Mouse (Mus musculus): ENCODE measurements around the gene Ssbp3.

Gene Ssbp3

DNA sequence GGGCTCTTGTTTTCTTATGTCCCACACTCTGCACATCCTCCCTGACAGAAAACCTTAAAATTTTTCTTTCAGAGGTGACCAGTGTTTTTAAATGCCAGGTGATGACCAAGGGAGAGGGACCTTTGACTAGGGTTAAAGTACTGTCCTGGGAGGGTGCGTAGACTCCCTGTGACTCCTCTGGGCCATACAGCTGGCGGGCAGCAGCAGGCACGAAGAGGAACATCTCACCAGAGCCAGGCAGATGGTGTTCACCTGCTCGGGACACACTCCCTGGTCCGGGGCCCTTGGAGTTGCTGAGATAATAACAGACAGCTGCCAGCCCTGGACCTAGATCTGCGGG lies 78.4 kb downstream of the Ssbp3 start:
- no peak for DNase-seq

DNA sequence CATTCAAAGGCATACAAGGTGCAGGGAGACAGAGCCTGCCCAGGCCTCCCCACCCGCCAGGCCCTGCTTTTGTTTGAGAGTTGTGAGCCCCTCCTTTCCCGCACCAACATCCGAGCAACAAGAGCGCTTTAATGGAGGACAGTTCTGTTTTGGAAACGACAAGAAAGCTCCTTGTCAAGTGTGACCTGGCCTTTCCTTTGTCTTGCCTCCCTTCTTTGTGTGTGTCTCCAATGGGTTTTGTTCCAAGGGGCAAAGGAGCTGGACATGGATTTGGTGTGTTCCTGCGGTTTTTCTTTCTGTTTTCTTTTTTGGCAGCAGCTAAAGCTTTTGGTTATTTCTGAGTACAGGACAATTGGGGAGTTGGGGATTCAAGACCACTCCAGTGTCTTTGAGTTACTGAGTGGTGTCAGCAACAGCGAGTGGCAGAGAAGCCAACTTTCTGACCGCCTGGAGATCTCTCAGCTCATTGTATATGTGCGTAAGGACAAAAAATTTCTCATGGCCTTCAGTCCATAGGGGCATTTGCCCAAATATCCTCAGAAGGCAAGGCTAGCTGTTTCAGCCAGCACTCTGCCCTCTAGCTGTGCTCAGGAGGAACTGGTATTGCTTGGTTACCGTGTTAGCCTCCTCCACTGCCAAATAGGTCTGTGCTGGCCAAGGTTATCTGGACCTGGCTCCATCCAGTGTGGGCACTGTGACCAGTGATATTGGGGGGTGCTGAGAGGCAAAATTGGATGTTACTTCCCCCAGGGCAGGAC lies 78.9 kb downstream of the Ssbp3 start:
- DNase-seq, result no peak

DNA sequence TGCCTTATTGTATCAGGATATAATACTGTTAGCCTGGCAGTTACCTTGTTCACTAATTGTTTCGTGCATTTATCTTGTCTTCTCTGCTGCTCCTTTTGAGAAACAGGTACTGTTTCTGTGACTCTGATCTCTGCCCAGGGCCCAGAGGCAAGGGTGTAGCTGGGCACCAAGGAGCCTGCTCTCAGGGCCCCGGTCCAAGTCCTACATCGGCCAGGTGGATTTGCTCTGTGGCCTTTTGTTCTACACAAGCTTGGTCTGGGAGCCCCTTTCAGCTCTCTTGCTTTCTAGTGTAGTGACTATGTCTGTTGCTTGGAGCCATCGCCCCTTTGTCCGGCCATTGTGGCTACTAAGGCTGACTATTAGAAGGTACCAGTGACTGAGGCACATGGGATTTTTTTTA lies 82.6 kb downstream of the Ssbp3 start:
- DNase-seq, result no peak

DNA sequence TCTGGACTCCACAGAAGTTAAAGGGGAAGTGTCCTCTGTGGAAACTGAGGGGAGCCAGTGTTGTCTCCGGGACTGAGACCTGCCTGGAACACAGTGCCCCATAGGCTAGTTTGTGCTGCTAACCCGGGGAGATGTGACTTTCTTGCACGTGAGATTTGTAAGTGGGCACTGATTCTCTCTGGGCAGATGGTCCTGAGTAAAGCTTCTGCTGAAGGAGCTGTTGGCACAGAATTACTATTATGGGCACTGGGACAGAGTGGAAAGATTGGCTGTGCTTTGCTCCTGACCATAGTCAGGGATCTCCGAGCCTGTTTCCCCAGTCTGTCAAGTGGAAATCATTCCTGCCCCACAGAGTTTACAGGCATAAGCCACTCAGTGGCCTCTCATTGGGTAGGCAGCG lies 83.8 kb downstream of the Ssbp3 start:
- DNase-seq, result no peak

DNA sequence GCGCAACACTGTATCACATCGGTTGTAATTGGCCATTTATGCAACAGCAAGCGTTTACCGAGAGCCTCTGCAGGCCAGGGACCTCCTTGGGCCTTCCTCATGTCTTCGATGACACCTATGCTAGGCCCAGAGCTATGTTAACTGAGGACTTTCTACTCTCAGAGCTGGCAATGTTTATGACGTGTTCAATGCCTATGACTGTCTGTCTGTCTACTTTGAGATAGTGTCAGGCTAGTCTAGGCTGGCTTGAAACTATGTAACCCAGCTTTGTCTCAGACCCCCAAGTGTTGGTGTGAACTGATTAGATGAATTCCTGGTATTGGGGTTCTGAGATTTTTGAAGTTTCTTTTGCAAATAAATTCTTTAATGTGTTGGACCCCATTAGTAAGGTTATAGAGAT lies 84.6 kb downstream of the Ssbp3 start:
- DNase-seq, result no peak

DNA sequence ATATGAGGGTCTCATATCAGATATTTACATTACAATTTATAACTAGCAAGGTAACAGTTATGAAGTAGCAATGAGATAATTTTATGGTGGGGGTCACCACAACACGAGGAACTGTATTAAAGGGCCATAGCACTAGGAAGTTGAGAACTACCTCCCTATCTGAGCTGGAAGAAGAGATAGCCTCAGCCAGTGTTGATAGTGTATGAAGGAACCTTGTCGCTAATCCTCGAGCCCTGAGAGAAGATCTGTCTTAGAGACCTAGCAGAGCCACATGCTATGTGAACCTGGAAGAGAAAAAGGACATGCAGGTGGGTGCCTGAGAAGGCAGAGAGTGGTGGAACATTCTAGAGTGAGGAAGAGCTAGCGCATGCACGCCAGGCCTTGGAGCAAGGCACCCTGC lies 85.0 kb downstream of the Ssbp3 start:
- no peak for DNase-seq

DNA sequence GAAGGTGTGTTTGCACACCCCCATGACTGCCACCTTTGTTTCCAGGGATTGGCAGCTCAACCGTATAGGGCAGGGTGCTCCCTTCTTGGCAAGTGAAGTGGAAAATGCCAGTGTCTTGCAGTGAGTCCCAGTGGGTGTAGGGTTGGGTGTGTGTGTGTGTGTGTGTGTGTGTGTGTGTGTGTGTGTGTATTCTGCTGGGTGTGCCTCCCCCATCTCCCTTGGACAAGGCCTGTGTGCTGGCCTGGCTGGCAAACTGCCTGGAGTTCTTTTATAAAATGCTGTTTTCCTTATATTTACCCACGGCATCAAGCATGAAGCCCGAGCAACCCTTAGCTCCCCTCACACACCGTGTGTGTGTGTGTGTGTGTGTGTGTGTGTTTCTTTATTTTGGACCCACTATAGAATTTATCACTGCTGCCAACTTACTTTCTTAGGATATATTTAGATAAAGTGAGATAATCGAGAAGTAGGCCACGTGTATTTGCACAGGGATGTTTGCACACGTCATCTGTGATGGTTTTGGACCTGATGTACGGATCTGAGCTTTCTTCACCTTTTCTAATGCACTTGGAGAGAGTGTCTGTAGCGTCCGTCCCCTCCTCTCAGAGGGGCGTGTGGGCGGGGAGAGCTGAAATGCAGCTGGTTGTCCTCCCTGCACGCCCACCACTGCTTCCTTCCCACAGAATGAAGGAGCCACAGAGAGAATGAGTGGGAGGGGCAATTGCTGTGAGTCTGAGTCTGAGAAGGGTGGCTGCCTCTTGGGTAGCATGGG lies 86.0 kb downstream of the Ssbp3 start:
- peak; percentile 52 for DNase-seq

DNA sequence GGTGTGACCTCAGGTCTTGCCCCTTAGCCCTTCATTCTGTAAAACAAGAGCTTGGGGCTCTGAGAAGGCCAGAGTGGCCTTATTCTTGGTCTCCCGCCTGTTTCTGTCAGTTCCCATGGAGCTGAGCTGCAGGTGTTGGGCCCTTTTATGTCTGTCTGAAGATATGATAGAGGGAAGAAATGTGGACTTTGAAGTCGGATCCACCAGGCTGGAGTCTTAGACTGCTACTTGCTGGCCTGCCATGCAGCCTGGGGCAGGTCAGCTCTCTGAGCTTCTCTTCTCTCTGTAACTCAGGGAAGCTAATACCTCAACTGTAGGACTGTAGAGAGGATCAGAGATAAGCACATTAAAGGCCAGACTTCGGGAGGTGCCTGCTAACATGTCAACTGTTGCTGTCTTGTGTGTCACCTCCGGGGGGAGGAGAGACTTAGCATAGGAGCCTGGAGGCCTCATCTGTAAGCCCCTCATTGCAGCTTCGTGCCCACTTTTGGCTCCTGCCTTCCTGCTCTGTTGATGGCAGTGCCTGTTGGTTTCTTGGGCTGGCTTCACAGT lies 90.8 kb downstream of the Ssbp3 start:
- DNase-seq, result no peak

DNA sequence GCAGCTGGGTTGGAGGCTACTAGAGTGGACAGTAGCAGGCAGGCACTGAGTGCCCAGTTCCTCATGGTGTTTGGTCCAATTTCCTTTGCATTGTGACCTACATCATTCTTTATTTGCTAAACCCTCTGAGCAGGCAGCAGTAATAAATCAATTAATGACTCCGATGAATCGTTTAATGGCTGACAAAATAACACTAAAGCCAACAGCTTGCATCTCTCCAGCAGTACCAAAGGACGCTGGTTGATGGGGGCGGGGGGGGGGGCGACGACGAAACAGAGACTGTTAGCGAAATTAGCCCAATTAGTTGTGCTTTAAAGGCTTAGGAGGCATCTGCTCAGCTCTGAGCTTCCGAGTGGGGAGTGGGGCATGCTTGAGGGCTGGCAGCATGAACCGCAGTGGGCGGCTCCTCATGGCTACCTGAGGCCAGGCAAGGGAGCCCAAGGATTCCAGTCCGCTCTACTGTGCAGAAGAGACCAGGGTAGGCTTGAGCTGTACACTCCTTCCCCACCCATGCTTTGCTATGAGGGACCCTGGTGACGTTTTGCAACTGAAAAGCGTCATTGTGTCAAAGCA lies 91.5 kb downstream of the Ssbp3 start:
- DNase-seq, result no peak

DNA sequence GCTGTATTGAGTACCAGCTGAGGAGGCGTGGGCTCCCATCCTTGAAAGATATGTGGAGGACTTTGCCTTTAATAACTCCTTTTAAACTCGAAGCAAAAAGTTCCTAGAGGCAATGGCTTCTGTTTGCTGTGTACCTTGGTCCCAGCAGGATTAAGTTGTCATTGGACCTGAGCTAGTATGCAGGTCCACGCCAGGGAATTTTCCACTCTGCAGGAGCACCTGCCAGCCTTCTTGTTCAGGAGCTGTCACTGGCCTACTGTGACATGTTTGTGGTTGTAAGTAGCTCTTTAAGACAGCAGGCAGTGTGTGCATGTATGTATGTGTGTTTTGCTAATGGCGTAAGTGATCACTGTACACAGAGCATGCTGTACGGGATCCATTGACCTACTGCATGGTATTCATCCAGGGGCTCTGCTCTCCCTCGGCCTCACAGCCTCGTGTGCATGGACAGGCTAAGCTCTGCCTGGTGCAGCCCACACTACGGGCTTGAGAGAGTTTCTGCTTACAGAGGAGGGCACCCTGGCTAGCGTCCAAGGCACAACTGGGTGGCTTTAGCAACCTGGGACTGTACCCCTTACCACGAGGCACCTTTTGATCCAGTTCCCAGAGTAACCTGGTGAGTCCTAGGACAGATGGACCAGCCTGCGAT lies 92.1 kb downstream of the Ssbp3 start:
- DNase-seq, result no peak

DNA sequence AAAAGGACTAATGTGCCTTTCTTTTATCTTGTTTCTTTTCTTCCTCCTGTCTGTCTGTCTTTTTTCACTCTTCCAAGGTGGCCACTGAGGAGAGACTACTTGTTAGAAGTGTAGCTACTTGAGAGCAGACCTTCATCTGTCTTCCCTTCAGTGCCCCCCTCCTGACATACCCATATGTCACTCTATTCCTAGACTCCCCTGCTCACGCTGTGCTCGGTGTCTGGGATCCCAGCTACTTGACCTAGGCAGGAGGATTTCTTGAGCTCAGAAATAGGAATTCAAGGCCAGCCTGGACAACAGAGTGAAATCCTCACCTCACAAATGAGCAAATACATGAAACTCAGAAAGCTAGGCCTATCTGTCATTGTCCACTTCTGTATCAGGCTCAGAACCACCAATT lies 92.7 kb downstream of the Ssbp3 start:
- DNase-seq, result no peak

DNA sequence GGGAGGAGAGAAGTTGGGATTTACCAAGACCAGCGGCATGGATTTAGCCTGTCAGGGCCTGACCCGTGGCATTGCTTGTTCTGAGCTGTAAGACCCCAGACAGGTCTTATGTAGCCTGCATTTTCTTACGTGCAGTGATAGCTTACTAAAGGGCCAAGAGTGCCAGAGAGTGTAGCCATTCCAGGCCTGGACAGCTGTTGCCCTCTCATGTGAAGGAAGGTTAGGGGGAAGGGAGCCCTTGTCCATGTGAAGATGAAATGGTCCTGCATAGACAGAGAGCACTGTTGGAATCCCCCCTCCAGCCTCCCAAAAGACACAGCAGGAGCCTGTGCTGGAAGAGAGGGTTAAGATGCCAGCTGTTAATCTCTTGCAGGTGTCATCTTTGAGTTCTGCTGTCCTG lies 93.3 kb downstream of the Ssbp3 start:
- no peak for DNase-seq

DNA sequence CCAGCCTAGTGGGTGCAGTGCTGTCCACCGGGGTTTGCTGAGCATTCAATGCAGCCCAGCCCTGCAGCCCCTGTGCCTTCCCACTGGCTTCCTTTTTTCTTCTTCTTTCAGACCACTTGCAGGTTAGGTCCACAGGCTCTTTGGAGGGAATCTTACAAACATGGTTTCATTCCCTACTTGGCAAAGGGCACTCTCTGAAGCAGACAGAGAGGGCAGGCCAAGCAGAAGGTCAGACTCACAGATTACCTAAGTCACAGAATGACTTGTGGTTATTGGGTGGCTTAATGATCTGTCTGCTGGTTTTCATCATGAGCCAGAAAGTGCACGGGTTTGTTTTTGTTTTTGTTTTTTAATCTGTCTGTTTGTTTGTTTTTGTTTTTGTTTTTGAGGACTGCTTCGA lies 93.8 kb downstream of the Ssbp3 start:
- no peak for DNase-seq

DNA sequence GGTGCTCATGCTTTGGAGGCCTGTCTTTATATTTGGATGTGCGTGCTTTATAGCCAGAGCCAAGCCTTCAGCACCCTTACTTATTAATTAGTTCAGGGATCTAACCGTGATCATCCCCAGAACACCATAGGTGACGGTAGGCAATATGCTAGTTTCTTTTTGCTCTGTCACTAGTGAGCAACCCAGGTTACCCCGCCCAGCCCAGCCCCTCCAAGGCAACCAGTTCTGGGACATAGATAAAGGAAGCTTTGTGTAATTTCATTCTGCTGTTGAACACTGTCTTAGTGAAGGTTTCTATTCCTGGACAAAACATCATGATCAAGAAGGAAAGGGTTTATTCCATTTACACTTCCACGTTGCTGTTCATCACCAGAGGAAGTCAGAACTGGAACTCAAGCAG lies 94.7 kb downstream of the Ssbp3 start:
- no peak for DNase-seq

DNA sequence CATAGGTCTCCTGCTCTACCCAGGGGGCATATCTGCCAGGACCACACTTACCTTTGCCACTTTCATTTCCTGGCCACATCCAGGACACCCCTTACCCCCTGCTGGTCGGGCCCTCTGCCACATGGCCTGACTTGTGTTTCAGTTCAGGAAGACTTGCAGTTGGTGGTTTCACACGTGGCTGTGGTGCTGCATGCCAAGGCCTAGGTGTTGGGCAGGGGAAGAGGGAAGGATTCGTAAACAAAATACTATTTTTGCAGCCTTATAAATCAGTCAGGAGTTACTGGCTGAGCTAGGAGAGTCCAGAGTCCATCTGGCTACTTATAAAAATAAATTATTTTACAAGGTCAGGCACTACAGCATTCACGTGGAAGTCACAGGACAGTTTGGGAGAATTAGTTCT lies 95.7 kb downstream of the Ssbp3 start:
- DNase-seq, result no peak

DNA sequence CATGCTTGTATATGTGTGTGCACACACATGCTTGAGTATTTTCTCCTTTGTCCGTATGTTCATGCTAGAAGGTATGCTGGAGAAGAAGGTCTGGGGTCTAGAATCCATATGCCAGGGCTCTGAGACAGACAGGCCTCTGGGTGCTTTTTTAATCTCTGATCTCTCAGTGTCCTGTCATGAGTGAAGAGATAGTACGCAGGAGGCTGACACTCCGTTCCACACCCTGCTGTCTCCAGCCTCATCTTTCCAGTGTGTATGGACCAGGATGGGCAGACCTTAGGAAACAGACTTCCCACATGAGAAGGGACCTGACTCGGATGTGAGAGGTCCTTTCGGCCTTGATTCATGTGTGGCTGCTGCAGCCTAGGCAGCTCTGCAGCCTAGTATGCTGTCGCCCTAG lies 96.3 kb downstream of the Ssbp3 start:
- DNase-seq, result no peak

DNA sequence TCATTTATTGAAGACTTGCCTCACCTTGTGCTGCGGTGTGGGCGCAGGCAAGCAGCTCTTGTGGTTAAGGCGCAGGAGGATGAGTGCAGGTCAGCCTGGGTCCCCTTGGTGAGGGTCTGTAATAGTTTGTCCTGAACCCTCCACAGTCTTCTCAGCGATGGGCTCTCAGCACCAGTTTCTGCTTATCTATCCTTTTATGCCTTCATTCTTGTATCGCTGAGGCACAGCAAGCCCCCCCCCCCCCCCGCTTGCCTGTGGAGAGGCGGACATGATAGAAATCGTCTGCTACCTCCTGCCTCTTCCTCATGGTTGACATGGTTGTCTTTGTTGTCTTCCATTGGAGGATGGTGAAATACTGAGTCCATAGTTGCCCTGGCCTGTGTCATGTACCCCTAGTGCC lies 96.9 kb downstream of the Ssbp3 start:
- no peak for DNase-seq

DNA sequence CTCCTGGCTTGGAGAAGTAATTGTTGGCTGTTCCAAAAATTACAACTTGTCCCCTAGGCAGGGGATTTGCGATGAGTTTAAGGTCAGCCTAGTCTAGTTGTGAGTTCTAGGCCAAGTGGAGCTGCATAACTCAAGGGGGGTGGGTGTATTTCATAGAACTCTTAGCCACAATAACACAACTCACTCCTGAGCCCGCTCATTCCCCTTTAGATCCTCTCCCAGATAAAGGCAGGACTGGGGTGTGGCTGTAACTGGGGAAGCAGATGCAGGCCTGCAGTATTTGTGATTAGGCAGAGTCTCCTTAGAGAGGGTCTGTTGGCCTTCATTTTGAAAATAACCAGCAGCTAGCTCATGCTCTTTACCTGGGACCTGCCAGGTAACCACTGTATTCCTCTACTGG lies 97.7 kb downstream of the Ssbp3 start:
- no peak for DNase-seq

DNA sequence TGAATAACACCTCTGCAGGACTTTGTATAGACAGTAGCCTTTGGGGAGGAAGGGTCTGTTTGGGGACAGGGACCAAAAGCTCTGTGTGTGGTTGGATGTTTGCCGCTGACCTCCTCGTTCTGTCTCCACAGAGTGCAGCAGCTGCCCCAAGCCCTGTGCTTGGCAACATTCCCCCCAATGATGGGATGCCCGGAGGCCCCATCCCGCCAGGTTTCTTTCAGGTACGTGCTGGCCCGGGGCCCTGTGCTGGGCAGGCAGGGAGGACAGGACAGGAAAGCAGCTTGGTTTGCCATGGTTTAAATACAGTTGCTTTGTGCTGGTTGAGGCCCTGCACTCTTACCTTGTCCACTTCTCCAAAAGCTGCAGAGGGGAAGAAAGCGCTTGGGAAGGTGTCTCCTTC lies 99.0 kb downstream of the Ssbp3 start:
- DNase-seq, result no peak

DNA sequence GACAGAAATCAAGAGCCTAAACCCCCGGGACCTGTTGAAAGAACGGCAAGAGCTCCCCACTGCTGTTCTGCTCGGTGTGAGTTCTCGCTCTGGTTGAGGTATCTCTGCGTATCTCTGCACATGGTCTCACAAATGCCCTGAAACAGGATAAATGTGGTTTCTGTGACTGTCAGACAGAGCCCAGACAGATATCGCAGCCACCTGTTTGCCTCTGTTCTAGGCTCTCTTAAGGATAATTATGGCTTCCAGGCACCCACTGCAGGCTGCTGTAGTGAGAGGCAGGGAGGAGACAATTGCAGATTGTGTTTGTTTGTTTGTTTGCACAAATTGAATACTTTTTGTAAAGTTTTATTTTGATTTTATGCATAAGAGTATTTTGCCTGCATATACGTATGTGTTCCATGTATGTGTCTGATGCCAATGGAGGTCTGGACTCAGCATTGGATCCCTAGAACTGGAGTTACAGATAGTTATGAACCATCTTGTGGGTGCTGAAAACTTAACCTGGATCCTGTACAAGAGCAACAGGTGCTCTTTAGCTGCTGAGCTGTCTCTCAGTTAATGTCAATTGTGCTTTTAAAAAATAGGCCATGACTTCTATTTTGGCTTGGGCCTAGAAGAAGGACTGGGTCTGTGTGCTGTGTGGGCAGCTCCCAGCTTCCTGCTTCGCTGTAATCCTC lies 101.0 kb downstream of the Ssbp3 start:
- no peak for DNase-seq

DNA sequence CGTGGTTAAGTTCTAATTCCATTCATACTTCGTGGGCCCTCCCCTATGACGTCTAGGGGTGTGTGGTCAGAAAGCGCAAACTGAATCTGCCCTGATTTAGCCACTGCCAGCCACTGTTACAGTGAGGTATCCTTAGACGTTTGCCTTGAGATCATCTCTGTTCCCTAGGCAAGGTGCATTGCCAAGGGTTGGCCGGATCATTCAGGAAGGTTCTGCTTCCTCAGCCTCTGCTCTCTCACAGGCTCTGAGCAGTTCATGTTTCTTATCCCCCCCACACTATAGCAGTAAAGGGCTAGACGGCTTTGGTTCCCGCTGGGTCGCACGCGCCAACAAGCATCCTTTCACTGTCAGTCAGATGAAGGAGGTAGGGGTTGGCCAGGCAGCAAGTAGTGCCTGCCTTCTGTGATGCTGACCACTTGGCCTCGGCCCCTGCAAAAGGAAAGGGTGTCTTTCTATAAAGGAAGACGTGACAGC lies 101.5 kb downstream of the Ssbp3 start:
- DNase-seq, result no peak

DNA sequence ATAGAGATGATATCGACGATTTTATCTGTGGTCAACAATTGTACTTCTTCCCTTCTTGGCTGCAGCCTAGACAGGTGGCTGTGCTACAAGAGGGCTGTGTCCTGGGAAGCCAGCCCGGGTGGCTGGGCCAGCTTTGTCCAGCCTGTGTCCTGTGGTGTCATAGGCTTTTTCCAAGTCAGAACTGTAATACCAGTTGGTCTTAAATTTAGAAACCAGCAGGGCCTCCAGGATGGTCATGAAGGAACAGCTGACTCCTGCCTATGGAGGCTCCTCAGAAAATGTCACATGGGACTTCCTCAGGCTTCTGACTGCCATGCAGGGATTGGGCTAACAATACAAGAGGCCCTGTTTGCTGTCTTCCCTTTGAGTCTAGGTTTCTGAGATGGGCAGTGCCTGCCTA lies 102.1 kb downstream of the Ssbp3 start:
- no peak for DNase-seq

Measured in lung, postnatal 14 days (tissue).